Mouse (Mus musculus) spleen, adult 2 months (tissue): Measurements from ENCODE around the gene Aldh1l1.

Experiments
- CTCF ChIP-seq: fragments of 200-500 bp; IDR thresholded peaks from 2 replicates; pipeline ENCODE4 v1.5.1; 2011; ENCODE audit warnings: mild to moderate bottlenecking, inconsistent platforms; ENCODE audit not compliant: insufficient read depth, insufficient read length, insufficient replicate concordance; ENCODE audit errors: extremely low read depth
- POLR2A ChIP-seq: fragments of 200-500 bp; IDR thresholded peaks from 2 replicates; pipeline ENCODE4 v1.6.1; 2011; ENCODE audit warnings: low read depth, low read length, inconsistent platforms

GRCm38 (mm10) chr6:90465028-90465640 lies 21.1 kb upstream of the Aldh1l1 start:
- TF ChIP-seq POLR2A = no peak
- no peak for TF ChIP-seq CTCF
